Mouse (Mus musculus) CH12F3 (cell line): ENCODE results near the gene Prrg4.
"Not testable (repeated sequence)": the region's sequence is repeated elsewhere in the genome, so short reads cannot be mapped to it uniquely, and the experiment has no call there.

Source experiments
- in situ Hi-C: fragments of 300-500 bp; cut with MboI; formaldehyde crosslinking; loops from 2 replicates; pipeline ENCODE4 v1.14.3; 2020; ENCODE audit warnings: low sequenced_read_pairs

Gene Prrg4

DNA sequence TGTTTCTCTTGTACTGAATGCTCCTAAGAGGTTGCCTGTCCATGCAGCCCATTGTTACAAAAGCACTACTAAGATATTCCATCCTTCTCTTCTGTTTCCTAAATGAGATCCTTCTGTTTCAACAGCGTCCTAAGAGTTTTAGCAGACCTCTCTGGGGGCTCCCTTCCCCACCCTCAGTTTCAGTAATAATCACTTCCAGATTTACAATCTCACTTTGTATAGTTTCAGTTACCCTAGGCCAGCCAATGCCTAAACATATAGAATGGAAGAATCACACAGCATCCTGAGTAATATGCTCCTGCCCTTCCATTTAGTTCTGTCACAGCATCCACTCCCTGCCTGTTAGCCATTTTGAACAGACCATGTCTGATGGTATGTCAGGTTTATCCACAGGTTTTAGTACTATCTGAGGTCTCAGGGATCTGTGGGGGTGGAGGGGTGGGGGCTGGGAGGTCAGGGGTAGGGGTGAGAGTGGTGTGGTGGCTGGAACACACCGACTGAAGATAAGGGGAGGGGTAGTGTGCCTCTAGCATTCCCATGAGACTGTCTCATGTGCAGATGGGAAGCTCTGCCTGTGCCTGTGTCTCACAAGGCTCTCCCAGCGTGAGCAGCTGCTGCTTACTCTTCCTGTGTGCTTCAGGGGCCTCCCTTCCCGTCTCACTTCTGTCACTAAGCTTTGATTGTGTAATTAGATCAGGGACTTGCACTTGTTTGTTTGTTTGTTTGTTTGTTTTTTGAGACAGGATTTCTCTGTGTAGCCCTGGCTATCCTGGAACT lies 2.9 kb downstream of the Prrg4 start:
- in situ Hi-C loops: no loop called here

DNA sequence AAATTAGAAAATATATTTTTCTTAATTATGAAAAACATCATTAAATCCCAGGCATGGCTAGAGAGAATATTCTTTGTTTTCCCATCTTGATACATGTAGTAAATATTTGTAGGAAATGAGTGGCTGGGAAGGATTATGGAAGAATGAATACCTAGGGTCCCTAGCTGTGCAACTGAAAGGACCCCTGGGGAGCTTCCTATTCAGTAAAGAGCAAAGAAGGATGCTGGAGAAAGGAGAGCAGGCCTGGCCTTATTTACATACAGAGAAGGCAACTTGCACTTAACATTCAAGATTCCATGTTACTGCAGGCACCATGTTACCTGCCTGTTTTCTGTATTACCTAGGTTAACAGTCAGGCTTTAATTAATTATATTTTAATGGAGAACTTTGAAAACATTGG lies 7.1 kb downstream of the Prrg4 start:
- in situ Hi-C loops: no loop called here

DNA sequence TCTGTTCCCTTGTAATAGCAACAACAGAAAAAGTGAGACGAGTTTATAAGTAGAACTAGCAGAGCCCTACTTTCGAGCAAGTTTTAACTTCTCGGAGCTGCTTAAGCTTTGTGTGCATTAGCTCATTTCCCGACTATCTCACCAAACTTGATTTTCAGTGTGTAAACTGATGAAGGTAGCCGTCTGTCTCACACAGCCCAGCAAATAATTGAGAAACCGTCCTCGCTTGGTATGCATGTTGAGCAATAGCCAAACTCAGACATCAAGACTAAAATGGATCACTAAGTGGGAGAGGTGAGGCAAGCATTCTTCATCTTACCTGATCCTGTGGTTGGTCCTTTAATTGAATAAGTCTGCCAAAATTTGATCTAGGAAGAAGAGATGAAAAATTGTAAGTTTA lies 7.9 kb downstream of the Prrg4 start:
- in situ Hi-C loops: no loop called here

DNA sequence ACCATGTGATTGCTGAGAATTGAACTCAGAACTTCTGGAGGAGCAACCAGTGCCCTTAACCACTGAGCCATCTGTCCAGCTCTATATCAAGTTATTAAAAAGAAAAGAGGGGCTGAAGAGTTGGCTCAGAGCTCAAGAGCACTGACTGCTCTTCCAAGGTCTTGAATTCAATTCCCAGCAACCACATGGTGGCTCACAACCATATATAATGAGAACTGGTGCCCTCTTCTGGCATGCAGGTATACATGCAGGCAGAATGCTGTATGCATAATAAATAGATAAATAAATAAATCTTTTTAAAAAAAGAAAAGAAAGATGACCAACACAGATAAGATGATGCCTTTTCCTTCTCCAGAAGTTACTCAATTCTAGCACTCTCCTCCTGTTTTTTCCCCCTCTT lies 8.7 kb downstream of the Prrg4 start:
- in situ Hi-C loops: no loop called here

GRCm38 (mm10) chr2:104832486-104832885 lies 17.2 kb downstream of the Prrg4 start:
- in situ Hi-C loops: no loop called here

DNA sequence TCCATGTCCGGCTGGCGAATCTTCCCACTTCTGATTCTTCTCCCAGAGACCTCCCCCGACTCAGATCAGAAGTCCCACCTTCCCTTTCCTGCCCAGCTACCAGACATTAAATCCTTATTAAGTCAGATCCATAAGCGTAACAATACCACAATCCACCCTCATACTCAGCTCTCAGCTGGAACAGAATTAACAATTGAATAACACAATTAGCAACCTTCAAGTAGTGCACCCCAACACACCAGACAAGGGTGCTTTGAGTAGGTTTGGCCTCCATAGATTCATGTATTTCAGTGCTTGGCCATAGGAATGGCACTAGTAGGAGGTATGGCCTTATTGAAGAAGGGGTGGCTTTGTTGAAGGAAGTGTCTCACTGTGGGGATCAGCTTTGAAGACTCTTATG lies 23.5 kb downstream of the Prrg4 start:
- in situ Hi-C loops: no loop called here

- in situ Hi-C loops: not testable (repeated sequence)
These were observed 30.9 kb downstream of the Prrg4 start for GRCm38 (mm10) chr2:104818763-104819162.

DNA sequence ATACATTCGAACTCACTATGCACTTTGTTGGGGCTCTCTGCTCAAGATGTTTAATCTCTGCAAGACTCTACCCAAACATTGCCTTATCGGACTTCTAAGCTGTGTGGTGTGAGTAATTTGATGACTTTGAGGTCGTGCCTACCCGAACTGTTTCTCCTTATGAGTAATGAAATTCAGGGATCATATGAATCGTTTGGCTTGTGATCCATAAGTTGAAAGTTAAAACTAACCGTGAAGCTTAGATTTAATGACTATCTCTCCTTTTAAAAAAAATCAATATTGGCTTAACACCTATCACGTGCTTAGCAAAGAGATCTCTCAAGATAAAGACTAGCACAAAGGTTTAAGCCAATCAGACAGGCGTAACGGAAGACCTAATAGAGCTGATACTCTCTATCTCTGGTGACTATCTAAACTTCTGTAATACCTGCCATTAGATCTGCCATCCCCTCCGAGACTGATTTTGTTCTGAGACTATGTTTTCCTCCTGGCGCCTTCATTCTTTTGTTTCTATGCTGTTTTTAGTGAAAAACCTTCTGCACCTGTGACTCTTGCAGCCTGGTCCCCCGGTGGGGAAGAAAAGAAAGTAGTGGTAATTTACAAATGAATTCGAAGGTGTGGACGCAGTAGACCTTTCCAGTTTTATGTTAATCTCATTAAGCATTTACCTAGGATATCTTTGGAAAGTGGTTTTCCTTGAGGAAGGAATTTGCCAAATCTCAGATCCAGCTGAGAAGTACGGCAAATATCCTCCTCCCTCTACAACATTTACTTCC lies 31.9 kb downstream of the Prrg4 start:
- in situ Hi-C loops: no loop called here

DNA sequence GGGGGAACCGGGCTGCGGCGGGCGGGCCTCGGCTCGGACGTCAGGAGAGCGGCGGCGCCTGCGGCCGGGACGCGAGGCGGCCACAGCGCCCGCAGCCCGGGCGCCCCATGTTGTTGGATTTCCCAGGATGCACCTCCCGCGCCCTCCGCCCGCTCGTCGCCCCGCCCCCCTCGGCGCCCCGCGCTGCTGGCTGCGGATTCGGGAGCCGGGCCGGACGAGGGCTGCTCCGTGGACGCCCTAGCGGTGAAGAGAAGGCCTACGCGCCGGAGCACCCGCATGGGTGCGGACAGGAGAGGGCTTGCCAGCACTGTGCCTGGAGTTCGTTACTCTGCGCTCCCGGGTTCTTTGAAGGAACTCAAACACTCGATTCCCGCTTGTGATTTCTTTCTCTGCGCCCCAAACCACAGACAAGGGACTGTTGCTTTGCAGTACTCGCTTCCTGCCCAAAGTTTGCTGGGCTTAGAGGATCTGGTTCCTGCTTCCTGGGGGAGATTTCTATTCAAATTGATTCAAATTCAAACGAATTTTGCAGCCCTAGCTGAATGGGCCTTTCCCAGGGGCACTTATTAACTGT lies 32.7 kb downstream of the Prrg4 start:
- in situ Hi-C loops: no loop called here

- in situ Hi-C loops: no loop called here
These were observed 33.3 kb downstream of the Prrg4 start, which contains the start of gene Qser1 for GRCm38 (mm10) chr2:104816371-104816827. Qser1 (minus strand) TSS chr2:104816760.

GRCm38 (mm10) chr2:104815561-104816370 lies 33.9 kb downstream of the Prrg4 start:
- in situ Hi-C loops: no loop called here

DNA sequence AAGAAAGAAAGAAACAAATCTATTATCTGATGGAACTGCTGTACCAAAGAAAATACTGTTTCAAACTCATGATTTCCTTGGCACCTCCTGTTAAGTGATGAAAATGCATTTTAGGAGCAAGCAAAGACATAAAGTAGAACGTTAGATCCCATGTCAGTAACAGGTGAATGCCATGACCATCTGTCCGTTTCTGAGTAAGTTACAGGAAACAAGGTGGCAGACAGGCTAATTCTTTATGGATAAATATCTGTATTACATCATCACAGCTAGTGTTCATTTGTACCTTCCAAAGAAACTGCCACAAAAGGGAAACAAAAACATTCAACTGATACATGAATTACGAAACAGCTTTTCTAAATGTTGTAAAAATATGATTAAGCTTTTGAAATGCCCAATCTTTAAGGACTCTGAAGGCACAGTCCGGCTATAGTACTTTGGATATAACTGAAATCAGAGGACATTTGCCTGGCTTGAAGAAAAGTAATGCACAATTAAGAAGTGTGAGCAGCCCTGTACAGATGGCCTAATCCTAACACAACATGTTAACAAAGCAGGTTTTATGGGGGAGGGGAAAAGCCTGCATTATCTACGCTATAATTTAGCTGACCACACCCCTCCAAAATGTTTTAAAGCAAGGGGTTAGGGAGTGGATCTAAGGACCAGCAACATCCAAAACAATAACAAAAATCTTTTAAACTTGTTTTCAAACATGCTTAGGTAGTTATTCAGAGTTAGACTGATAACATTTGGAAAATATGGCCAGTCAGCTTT lies 35.3 kb downstream of the Prrg4 start:
- in situ Hi-C loops: no loop called here

DNA sequence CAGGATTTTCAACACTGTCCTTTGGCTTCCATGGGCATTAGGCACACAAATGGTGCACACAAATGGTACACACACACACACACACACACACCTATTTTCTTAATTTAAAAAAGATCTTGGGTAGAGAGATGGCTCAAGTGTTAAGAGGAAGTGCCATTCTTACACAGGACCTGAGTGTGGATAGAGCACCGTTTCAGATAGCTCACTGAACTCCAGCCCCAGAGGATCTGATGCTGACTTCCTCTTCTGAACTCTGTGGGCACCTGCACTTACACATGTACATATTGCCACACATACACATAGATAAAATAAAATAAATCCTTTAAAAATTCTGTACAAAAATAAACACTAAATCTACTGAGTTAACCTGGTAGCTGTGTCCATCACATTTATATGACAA lies 44.2 kb downstream of the Prrg4 start:
- in situ Hi-C loops: no loop called here
